25 mouse cellular contexts compared by ENCODE assay signal in the genomic region with DNA sequence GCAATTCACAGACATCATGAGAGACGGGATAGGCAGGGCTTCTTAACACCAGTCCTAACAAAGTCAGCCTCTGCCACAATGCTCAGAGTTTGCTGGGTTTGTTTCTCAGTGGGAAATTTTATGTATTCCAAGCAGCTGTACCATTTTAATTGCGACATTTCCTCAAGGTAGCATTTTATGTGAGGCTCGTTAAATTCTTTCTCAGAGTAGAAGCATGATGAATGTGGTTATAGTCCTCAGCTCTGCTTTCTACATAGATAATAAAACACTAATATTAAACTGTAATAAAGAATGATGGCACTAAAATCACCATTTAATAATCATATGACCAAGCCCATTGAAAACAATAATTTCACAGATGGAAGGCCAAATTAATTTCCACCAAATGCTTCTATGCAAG.
"Had no signal": no experiment of that assay in that cellular context is flagged by ENCODE, and none has a peak within 500 bp of the region (broad histone marks: within the 10 kb centered on the region; RNA-seq: fewer than 3 reads in every experiment).

No protein-coding gene starts in this region.

- H3K36me3 ChIP-seq: heart, embryonic 13.5 days; heart, embryonic 15.5 days; hindbrain, embryonic 13.5 days; hindbrain, embryonic 15.5 days; kidney, embryonic 15.5 days; limb, embryonic 13.5 days; limb, embryonic 15.5 days; liver, embryonic 12.5 days had no signal

- H3K9ac ChIP-seq: heart, embryonic 13.5 days; heart, embryonic 15.5 days; hindbrain, embryonic 13.5 days; hindbrain, embryonic 15.5 days; kidney, embryonic 15.5 days; limb, embryonic 13.5 days; limb, embryonic 15.5 days; liver, embryonic 12.5 days had no signal

- ATAC-seq: hindbrain, postnatal 0 days; intestine, embryonic 16.5 days; liver, embryonic 12.5 days had no signal

- DNase-seq: gastrocnemius, postnatal 14 days; gastrocnemius, postnatal 36 days; heart, adult 11 months; heart, adult 2 months; heart, postnatal 14 days; heart, postnatal 36 days; kidney, adult 11 months; kidney, adult 2 months; kidney, adult 9 months; kidney, postnatal 10 days; kidney, postnatal 36 days; layer of hippocampus, adult 9-11 months; layer of hippocampus, postnatal 36 days; left cerebral cortex, postnatal 4 days had no signal

- H3K9me3 ChIP-seq: heart, embryonic 13.5 days; heart, embryonic 15.5 days; hindbrain, embryonic 13.5 days; hindbrain, embryonic 15.5 days; kidney, embryonic 15.5 days; limb, embryonic 13.5 days; limb, embryonic 15.5 days; liver, embryonic 12.5 days had no signal

- H3K27ac ChIP-seq: heart, adult 2 months; heart, embryonic 13.5 days; heart, embryonic 15.5 days; hindbrain, embryonic 13.5 days; hindbrain, embryonic 15.5 days; hindbrain, postnatal 0 days; kidney, embryonic 15.5 days; limb, embryonic 13.5 days; limb, embryonic 15.5 days; liver, embryonic 12.5 days had no signal

- H3K4me2 ChIP-seq: heart, embryonic 11.5 days; heart, embryonic 13.5 days; heart, embryonic 15.5 days; hindbrain, embryonic 13.5 days; hindbrain, embryonic 15.5 days; kidney, embryonic 15.5 days; limb, embryonic 13.5 days; limb, embryonic 15.5 days; liver, embryonic 12.5 days had no signal

- H3K4me1 ChIP-seq: heart, embryonic 13.5 days; heart, embryonic 15.5 days; hindbrain, embryonic 13.5 days; hindbrain, embryonic 15.5 days; kidney, embryonic 15.5 days; limb, embryonic 13.5 days; limb, embryonic 15.5 days; liver, embryonic 12.5 days had no signal

- H3K27me3 ChIP-seq: heart, embryonic 13.5 days; heart, embryonic 15.5 days; hindbrain, embryonic 13.5 days; hindbrain, embryonic 15.5 days; kidney, embryonic 15.5 days; limb, embryonic 13.5 days; limb, embryonic 15.5 days; liver, embryonic 12.5 days had no signal

- H3K4me3 ChIP-seq: heart, adult 2 months; heart, embryonic 13.5 days; heart, embryonic 15.5 days; hindbrain, embryonic 13.5 days; hindbrain, embryonic 15.5 days; kidney, embryonic 15.5 days; limb, embryonic 13.5 days; limb, embryonic 15.5 days; liver, embryonic 12.5 days had no signal
